Mouse (Mus musculus) urinary bladder, postnatal 4 days (tissue): Measurements from ENCODE around the gene Msl1.
"Not testable (repeated sequence)": the region's sequence is repeated elsewhere in the genome, so short reads cannot be mapped to it uniquely, and the experiment has no call there.

ENCODE experiments used
- DNase-seq, 2 experiments: peaks; one replicate each; pipeline ENCODE4 v3.0.0; 2021 to 2022; ENCODE audit warnings: low spot score in 2 of 2

The Msl1 gene

DNA sequence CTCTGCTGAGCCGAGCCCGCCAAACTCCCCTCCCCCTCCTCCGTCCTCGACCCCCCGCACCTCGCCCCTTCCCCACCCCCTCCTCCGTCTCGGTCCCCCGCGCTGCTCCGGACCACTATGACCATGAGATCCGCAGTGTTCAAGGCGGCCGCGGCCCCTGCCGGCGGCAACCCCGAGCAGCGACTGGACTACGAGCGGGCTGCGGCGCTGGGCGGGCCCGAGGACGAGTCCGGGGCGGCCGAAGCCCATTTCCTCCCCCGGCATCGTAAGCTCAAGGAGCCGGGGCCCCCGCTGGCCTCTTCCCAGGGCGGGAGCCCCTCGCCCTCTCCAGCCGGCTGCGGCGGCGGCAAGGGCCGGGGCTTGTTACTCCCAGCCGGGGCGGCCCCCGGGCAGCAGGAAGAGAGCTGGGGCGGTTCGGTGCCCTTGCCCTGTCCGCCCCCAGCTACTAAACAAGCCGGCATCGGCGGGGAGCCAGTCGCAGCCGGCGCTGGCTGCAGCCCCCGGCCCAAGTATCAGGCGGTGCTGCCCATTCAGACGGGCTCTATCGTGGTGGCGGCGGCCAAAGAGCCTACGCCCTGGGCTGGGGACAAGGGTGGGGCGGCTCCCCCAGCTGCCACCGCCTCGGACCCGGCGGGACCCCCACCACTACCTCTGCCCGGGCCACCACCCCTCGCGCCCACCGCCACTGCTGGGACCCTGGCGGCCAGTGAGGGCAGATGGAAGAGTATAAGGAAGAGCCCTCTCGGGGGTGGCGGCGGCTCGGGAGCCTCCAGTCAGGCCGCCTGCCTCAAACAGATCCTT, 598 bp downstream of the Msl1 start:
- no peak for DNase-seq

DNA sequence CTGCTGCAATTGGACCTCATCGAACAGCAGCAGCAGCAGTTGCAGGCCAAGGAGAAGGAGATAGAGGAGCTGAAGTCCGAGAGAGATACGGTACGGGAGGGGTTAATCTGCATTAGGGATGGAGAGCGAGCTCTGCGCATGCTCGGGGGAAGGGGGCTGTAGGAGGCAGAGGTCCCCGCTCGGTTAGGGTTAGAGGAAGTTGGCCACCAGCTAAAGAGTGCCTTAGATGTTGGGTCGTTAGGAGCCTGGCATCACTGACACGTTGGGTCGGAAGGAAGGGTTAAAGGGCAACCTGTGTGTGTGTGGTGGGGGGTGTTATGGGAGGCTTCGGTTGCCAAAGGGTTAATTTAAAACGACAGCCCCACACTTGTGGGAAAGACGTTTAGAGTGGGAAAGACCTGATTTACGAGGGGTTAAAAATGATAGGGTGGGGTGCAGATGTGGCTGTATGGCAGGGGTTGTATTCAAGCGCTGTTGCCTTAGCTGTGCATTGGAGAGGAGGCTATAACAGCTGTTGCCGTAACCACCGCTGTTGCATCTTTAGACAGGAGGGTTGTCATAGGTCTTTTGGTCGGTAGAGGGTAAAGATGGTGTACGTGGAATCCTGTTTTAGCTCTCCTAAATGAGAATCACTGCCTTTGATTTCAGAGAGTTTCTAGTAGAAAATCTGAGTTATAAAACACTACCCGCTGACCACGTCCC, 1.4 kb downstream of the Msl1 start:
- DNase-seq, result peak; percentile 69 to 76

DNA sequence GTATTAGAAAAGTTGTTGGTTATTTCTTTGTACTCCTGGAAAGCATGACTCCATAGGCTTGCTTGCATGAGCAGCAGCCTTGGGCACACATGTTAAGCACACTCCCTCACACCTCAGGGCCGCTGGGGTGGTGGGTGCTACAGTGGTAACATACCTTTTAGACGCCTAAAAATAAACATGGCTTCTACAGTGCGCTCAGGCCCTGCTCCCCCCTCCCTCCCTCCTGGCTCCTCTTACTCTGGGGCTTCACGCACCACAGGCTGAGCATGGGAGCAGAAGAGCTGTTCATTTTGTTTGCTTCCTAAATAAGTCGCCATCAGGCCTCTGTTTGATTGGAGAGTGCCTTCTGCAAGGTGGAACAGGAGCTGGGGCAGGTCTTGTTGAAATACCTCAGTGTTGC, 2.0 kb downstream of the Msl1 start:
- no peak for DNase-seq

DNA sequence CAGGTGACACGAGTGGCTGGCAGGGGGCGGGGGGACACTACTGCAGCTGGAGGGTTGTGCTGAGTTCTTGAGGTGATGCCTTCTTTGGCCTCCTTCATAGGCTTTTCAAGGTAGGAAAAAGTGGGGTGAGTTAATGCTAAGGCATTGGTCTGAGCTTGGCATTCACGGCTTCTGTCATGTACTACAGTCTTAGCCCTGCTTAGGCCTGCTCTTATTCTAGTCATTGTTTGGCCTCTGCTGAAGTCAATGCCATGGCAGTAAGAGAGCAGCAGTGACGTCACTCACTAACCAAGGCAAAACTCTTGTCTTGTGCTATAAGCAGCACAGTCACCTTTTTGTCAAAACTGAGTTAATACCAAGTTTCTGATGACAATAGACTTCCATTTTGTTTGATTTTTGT, 2.6 kb downstream of the Msl1 start:
- no peak for DNase-seq

DNA sequence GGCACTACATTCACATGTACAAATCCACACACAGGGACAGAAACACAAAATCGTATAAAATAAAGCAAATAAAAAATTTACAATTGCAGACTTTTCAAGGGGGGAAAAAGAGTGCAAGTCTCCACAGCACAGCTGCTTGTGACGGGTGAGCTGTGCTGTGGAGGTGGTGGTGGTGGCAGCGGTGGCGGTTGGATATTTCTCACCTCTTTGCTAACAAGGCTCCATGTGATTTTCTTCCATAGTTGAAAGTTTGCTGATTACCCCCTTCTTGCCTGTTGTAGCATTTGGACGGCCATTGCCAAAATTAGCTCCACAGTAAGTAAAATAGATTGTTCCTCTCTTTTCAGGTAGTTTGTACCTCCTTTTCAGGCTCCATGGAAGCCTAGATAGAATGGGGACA, 9.3 kb downstream of the Msl1 start, which contains the start of gene Casc3:
TSS of gene Casc3 (plus strand) at position 301 of the 400 bp plus-strand sequence.
- DNase-seq, result no peak

DNA sequence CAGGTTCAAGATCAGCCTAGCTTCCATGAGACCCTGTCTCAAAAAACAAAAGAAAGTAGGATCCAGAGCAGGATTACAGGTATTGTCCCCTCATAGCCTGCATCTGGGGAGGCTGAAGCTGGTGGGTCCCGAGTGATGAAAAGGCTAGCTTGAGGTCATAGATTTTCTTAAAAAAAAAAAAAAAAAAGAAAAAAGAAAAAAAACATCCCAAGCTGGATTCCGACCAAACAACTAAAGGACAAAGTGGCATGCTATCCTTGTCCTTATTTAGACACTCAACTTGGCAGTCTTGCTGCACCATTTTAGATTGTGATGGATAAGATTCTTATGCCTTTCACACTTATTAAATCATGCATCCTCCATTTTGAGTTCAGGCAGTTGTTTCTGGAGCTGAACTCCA, 13.1 kb downstream of the Msl1 start:
- no peak for DNase-seq

DNA sequence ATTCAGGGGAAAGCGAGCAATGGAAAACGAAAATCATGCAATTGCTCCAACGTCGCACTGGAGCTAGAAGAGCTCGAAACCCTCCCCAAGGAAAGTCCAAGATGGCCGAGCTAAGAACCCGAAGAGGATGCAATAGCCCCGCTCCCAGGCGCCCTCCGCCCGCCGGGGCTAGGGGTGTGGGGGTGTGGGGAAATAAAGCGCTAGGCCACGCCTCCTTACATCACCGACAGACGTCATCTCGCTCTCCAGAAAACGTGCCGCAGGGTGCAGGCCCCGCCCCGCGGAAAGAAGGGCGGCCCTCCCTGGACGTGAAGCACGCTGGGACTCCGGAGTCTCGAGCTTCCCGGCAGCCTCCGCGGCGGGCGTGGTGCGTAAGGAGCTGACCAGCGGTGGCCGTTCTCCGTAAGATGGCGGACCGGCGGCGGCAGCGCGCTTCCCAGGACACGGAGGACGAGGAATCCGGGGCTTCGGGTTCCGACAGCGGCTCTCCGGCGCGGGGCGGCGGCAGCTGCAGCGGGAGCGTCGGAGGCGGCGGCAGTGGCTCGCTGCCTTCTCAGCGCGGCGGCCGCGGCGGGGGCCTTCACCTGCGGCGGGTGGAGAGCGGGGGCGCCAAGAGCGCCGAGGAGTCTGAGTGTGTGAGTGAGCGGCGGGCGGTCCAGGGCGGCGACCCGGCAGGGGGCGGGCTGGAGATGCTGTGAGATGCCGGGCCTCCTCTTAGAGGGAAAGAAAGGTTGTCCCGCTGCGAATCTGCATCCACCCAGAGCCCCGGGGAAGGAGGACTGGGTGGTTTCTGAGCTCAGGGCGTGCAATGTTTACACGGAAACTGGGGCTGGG, 14.4 kb downstream of the Msl1 start:
- peak; percentile 98 for DNase-seq

DNA sequence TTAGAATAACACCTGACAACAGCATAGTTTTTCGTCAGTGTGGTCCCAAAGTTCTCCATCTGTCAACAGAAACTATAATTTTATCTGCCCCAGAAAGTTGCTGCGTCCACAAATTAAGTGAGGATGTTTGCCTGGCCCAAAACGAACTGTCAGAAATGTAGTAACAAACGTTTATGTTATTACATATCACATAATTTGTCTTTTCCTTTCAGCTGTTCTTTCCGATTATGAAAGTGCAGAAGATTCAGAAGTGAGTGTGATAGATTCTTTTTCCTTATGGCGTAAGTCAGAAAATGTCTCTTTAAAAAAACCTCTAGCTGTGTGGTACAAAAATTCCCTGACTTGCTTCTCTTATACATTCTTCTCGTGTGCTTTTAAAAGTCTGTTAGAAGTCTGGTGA, 15.4 kb downstream of the Msl1 start:
- no peak for DNase-seq

DNA sequence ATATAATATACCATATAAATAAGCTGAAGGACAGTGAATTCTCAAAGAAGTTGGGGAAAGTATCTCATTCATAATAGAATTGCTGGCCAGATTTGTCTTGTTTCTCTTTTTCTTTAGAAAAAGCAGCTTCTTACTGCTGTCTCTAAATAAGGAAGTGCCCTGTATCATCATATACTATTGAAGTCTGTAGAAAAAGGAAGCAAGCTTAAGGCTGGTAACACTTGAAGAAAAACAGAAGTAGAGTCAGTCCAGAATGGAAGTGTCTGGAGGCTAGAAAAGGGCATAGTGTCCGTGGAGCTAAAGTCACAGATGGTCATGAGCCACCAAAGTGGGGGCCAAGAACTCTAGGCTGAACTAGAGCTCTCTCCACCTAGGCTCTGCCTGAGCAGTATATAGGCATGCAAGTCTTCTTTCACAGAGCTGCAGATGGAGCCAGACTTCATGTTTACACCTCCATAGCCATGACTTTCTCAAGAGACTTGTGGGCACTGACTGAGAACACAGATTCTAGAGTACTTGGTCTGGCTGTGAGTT, 21.5 kb downstream of the Msl1 start:
- no peak for DNase-seq

DNA sequence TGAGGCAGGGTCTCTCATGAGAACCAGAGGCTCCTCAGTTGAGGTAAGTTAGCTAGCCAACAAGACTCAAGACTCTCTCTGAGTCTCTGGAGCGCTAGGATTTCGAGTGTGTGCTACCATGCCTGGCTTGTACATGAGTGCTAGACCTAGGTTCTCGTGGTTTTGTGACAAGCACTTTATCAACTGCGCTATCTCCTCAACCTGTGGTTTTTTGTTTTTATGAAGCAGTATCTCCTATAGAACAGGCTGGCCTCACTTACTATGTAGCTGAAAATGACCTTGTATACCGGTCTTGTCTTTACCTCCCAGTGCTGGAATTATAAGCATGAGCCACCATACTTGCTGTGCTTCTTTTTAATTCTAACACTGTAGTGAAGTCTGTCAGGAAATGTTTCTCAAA, 25.7 kb downstream of the Msl1 start:
- no peak for DNase-seq

DNA sequence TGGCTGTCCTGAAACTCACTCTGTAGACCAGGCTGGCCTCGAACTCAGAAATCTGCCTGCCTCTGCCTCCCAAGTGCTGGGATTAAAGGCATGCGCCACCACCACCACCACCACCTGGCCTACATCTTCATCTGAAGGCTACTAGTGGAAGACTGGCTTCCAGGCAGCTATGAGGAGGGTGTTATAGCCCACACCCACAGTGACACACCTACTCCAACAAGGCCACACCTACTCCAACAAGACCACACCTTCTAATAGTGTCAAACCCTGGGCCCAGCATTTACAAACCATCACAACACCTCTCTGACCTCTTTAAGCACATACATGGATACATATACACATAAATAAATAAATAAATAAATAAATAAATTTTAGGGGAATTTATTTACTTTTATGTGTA, 30.8 kb downstream of the Msl1 start:
- DNase-seq, result not testable (repeated sequence)

DNA sequence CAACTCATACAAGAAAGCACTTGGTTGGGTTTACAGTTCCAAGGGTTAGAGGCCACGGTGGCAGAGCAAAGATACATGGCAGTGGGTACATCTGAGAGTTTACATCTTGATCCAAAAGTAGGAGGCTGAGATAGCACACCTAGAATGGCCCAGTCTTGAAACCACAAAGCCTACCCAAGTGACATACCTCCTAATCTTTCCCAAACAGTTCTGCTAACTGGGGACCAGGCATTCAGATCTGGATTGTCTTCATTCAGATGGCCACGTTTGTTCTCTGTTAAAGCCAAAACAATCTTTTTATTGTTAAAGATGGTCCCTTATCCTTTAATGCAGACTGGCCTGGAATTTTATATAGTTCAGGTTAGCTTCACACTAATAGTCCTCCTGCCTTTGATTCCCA, 32.6 kb downstream of the Msl1 start:
- DNase-seq, result no peak

DNA sequence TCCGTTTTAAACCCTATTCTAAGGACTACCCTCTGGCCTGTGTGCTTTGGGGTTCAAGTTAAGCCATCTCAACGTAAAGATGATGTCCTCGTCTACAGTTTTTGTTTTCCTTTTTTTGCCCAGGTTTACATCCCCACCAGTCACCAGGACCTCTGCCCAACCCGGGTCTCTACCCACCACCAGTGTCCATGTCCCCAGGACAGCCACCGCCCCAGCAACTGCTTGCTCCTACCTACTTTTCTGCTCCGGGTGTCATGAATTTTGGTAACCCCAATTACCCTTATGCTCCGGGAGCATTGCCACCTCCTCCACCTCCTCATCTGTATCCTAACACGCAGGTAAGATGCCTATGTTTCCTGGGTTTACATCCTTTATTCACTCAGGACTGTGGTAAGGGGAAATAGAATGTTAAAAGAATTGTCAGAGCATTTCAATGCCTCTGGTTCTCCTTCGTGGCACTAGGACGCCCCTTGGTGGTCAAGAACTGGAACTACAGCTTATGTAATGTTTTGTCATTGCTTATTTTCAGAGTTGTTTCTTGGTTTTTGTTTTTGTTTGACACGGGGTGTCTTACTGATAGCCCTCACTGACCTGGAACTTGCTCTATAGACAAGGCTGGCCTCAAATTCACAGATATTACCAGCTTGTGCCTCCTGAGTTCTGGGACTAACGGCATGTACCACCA, 33.9 kb downstream of the Msl1 start:
- DNase-seq, result no peak

DNA sequence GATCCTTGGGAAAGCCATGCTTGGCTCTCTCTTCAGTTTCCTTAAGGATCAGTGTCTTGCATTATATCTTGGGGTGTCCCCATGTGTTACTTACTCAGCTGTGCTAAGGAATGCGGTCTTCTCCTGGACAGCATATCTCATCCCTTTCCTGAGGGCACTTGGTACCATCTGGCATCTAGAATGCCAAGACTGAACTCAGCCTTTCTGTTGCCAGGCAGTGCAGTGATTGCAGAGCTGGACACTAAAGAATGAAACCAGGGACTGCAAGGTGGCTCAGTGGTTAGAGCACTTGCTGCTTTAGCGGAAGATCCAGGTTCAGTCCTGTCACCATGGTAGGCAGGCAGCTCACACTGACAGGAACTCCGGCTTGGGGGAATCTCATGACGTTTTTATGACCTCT, 34.6 kb downstream of the Msl1 start:
- DNase-seq, result no peak

DNA sequence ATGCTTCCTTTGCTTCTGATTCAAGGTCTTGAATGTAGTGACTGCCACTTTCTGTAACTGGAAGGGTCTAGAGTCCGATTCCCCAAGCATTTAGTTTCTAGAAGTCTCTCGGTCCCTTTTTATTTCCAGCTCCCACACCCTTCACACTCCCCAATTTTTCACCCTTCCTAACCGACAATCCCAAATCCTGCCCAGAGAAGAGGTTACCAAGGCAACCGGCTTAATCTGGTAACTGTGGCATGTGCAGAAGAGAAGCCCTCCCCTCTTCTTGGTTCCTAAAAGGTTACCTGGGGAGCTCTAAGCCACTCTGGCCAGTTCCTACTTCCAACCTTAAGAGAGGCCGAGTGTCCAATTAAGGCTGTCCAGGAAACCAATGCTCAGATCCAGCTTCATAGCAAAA, 40.0 kb downstream of the Msl1 start:
- no peak for DNase-seq

DNA sequence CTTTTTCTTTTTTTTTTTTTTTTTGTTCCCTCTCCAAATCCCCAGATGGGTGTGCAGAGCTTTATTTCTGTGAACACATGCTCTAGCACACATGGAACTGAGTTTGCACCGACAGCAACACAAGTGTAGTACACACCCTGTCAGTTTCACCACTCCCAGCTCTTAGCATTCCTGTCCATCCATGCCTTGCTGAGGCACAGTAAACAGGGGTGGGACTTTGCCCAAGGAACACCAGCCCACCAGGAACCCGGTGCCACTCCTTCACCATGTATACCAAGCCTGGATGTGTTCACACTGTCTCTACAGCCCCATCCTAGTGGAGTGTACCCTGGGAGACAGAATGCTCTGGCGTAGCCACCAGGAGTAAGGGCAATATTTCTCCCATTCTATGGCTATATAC, 40.4 kb downstream of the Msl1 start:
- no peak for DNase-seq

DNA sequence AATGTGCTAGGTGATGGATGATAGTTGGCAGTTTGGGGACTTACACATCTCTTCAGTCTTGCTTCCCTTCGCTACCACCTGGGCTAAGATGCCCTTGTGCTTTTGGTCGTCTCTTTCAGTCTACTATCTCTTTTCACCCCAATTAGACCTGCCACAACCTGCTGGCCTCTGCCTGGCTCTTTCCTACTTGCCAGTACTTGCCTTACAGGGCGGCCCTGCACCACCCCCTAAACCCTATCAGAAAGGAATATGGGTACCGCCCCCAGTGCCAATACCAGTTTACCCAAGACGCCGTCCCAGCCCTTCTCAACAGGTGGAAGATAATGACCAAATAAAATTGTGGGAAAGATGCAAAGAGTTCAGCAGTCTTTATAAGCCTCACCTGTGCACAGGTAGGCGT, 40.8 kb downstream of the Msl1 start:
- no peak for DNase-seq

DNA sequence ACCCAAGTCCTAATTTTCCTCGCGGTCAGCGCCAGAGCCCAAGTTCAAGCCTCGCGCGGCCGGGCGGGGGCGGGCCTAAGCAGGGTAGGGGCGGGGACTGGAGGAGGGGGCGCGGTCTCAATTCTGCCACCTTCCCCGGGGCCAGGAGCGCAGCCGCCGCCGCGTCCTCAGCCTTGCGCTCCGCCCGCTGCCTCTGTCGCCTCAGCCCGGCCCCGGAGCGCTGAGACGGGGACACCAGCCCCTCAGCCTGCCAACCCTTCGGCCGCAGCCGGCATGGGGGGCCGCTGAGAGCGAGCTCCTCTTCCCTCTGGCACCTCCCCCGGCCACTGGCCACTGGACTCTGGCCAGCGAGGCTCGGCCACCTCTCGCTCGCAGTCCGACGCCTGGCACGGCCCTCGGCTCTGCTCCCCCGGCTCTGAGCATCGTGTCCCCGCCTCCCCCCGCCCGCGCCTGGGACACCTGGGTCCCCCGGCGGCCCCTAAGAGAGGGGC, 41.4 kb downstream of the Msl1 start, which contains the start of gene Rapgefl1:
TSS of gene Rapgefl1 (plus strand) at position 135 of the 491 bp plus-strand sequence.
- peak; percentile 75 to 83 for DNase-seq

DNA sequence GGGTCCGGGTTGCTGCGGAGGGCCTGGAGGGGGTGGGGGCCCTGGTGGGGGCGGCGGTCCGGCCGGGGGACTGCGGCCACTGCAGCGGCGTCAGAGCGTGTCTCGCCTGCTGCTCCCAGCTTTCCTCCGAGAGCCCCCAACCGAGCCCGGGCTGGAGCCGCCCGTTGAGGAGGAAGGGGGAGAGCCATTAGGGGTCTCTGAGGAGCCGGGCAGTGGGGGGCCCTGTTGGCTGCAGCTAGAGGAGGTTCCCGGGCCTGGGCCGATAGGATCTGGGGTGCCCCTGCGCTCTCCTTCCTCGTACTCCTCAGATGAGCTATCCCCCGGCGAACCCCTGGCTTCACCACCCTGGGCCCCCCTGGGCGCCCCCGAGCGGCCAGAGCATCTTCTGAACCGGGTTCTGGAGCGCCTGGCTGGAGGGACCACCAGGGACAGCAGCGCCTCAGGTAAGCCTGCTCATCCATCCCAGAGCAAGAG, 42.0 kb downstream of the Msl1 start:
- no peak for DNase-seq

DNA sequence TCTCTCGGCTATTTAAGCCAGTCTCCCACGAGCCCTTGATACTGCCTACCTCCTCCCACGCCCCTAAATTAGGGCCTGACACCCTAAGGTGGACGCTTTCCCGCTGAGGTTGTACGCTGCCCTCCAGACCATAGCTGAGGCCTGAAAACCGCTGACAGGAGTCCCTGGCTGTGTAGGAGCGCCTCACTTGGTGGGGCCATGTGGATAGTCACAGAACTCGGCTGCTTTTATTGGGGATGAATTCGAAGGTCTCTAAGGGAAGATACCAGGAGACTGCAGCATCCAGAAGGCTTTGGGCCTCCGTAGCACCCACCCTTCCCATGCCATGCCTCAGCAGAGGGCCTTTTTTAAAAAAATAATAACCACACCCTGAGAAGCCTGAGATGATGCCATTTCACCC, 42.6 kb downstream of the Msl1 start:
- DNase-seq, result no peak

DNA sequence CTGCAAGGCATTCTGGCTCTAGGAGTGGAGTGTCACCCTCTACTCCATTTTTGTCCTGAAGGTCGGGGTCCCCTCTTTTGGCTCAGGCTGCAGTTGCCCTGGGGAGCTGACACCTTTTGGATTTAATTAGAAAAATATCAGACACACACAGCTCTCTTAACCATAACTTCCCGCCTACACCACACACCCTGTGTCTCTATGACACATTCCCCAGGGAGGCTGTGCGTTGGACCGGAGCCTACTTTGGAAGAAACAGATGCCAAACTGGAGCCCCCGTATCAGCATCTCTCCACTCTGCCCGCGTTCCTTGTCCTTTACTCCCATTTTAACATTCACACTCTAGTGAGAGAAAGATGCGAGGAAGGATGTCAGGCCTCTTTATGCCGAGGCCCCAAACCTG, 43.2 kb downstream of the Msl1 start:
- no peak for DNase-seq
